Mouse (Mus musculus) liver, adult 2 months (tissue): ENCODE measurements around the gene Col15a1.

Source experiments
- CTCF ChIP-seq: fragments of 200-500 bp; IDR thresholded peaks from 2 replicates; pipeline ENCODE4 v1.5.1; 2011; ENCODE audit warnings: low read depth, low read length, control low read depth
- POLR2A ChIP-seq: fragments of 200-500 bp; IDR thresholded peaks from 2 replicates; pipeline ENCODE4 v1.6.1; 2011; ENCODE audit warnings: low read length, control low read depth; ENCODE audit not compliant: insufficient read depth; ENCODE audit errors: extremely low read depth

GRCm38 (mm10) chr4:47294544-47295070 is 86.6 kb downstream of the Col15a1 start:
- TF ChIP-seq POLR2A (no peak), CTCF (no peak)
